Mouse (Mus musculus): ENCODE data around the gene Wdr11. TPM values are rescaled to one million over a fixed set of nuclear protein-coding genes. Genes with fewer than 3 reads are reported as not detected.

The Wdr11 gene
- polyA plus RNA-seq, 1 experiment from 2014 or later, result 31.4 TPM

GRCm38 (mm10) chr7:129657867-129658266 lies 66.2 kb downstream of the Wdr11 start:
- Histone ChIP-seq H3K9me3 (replicated peaks; ENCODE audit: control insufficient read depth, low read length) (no peaks in the 10 kb centered on the region), H3K4me3 (ENCODE audit: low read depth, low read length) (no peak overlapping the region), H3K9ac (ENCODE audit: low read depth, low read length) (no peak overlapping the region), H3K4me2 (no peak overlapping the region), H3K4me1 (ENCODE audit: control insufficient read depth, insufficient read depth, low read length) (no peaks in the 10 kb centered on the region), H3K36me3 (ENCODE audit: control insufficient read depth, insufficient read depth, low read length) (no peaks in the 10 kb centered on the region), H3K27me3 (ENCODE audit: control insufficient read depth, insufficient read depth, low read length) (no peaks in the 10 kb centered on the region), H3K27ac (ENCODE audit: low read depth, low read length) (no peak overlapping the region)
- no peak for ATAC-seq (replicated peaks; ENCODE audit: insufficient number of reproducible peaks, low FRiP score, low TSS enrichment)
- WGBS (ENCODE audit: insufficient replicate concordance), result 80% methylated on average over 8 of the region's 8 CpGs

DNA sequence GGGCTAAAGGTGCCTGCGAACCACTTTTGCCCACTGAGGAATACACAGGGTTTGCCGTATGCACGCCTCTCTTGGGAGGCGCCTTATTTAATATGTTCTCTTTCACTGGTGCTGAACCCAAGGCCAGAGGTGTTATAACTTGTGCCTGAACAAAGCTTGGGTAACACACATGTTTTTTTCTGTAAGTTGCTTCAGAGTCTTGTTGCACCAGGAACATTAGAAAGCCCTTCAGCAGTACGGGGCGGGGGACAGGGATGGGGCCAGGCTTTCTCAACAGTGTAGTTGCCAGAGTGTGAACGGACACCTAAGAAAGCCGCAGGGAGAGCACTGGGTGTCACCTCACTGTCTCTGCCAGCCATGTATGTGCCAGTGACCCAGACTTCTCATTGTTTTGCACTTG lies 68.1 kb downstream of the Wdr11 start:
- 84% methylated on average over 8 of the region's 8 CpGs for WGBS (ENCODE audit: insufficient replicate concordance)
- Histone ChIP-seq H3K27ac (ENCODE audit: low read depth, low read length) (no peak overlapping the region), H3K9ac (ENCODE audit: low read depth, low read length) (no peak overlapping the region), H3K4me3 (ENCODE audit: low read depth, low read length) (no peak overlapping the region), H3K4me1 (ENCODE audit: control insufficient read depth, insufficient read depth, low read length) (peaks cover 3% of the 10 kb centered on the region; the same call in 1 of the 2 replicates), H3K9me3 (replicated peaks; ENCODE audit: control insufficient read depth, low read length) (no peaks in the 10 kb centered on the region), H3K27me3 (ENCODE audit: control insufficient read depth, insufficient read depth, low read length) (no peaks in the 10 kb centered on the region), H3K4me2 (no peak overlapping the region), H3K36me3 (ENCODE audit: control insufficient read depth, insufficient read depth, low read length) (no peaks in the 10 kb centered on the region)
- ATAC-seq (replicated peaks; ENCODE audit: insufficient number of reproducible peaks, low FRiP score, low TSS enrichment), result no peak

GRCm38 (mm10) chr7:129660546-129660945 lies 68.9 kb downstream of the Wdr11 start:
- no peak overlapping the region for H3K9ac ChIP-seq (ENCODE audit: low read depth, low read length)
- H3K36me3 ChIP-seq (ENCODE audit: control insufficient read depth, insufficient read depth, low read length), result no peaks in the 10 kb centered on the region
- H3K4me3 ChIP-seq (ENCODE audit: low read depth, low read length), result no peak overlapping the region
- peaks cover 3% of the 10 kb centered on the region; the same call in 1 of the 2 replicates for H3K4me1 ChIP-seq (ENCODE audit: control insufficient read depth, insufficient read depth, low read length)
- ATAC-seq (replicated peaks; ENCODE audit: insufficient number of reproducible peaks, low FRiP score, low TSS enrichment), result no peak
- H3K27ac ChIP-seq (ENCODE audit: low read depth, low read length), result no peak overlapping the region
- no peak overlapping the region for H3K4me2 ChIP-seq
- H3K9me3 ChIP-seq (replicated peaks; ENCODE audit: control insufficient read depth, low read length), result no peaks in the 10 kb centered on the region
- WGBS (ENCODE audit: insufficient replicate concordance), result 89% methylated on average over 9 of the region's 9 CpGs
- H3K27me3 ChIP-seq (ENCODE audit: control insufficient read depth, insufficient read depth, low read length), result no peaks in the 10 kb centered on the region

DNA sequence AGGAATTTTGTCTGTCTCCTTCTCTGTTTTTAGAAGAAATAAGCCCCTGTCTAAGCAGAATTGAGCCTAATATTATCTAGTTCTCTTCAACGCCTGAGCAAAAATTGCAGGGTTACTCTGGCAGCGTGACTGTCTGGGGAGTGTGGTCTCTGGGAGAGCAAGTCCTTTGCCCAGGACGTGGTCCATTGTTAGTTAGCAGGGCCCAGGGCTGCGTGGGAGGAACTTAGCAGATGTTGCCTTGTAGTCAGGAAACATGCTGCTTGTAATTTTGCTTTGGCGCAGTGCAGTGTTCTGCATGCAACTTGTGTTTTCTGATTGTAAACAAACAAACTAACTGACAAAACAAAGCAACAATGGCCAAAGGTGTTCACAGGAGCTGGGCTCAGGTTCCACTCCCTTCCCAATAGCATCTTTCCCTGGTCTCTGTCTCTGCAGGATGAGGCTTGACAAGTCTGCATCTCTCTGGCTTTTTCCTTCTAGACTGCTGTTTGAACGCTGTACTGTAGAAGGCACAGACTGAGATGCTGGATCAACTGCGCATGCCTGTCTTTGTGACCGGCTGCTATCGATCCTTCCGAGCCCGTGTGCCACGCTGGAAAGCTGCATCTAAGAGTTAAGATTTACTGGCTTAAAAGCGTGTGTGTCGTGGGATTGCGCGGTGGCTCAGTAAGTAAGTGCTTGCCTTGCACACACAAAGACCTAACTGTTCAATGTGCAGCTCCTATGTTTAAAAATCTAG lies 70.6 kb downstream of the Wdr11 start:
- Histone ChIP-seq H3K27me3 (ENCODE audit: control insufficient read depth, insufficient read depth, low read length) (no peaks in the 10 kb centered on the region), H3K9me3 (replicated peaks; ENCODE audit: control insufficient read depth, low read length) (no peaks in the 10 kb centered on the region), H3K4me3 (ENCODE audit: low read depth, low read length) (no peak overlapping the region), H3K4me2 (no peak overlapping the region), H3K4me1 (ENCODE audit: control insufficient read depth, insufficient read depth, low read length) (peaks cover 3% of the 10 kb centered on the region; the same call in 1 of the 2 replicates), H3K27ac (ENCODE audit: low read depth, low read length) (no peak overlapping the region), H3K36me3 (ENCODE audit: control insufficient read depth, insufficient read depth, low read length) (no peaks in the 10 kb centered on the region), H3K9ac (ENCODE audit: low read depth, low read length) (no peak overlapping the region)
- WGBS (ENCODE audit: insufficient replicate concordance), result 76% methylated on average over 16 of the region's 16 CpGs
- no peak for ATAC-seq (replicated peaks; ENCODE audit: insufficient number of reproducible peaks, low FRiP score, low TSS enrichment)

DNA sequence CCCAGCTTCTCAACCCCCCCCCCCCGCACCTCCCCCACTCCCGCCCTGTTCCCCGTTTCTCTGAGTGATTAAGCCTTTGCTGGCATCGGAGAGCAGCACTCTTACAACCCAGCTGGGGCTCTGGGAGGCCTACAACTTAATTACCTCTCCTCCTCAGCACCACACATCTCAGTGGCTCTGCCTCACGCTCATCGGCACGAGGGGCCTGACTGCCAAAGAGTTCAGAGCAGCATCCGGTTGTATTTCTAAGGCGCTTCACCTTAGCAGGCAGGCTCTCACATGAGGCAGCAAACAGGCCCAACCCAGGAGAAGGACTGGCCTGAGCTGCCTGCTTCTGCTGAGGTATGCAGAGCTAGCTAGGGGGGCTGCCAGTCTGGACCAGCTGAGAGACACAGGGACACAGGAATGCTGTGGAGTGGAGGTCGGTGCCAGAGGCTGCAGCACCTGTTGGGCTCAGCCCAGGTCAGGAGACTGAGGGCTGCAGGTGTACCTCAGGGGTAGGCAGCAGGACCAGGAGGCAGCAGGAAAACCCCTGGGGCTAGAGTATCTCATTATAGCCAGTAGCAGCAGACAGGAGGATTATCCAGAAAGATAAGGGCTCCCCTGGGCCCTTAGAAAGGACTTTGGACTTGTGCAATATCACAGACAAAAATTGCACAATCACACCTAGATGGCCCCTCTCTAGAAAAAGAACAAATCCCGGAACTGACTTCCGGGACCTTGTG lies 72.3 kb downstream of the Wdr11 start:
- Histone ChIP-seq H3K36me3 (ENCODE audit: control insufficient read depth, insufficient read depth, low read length) (no peaks in the 10 kb centered on the region), H3K27ac (ENCODE audit: low read depth, low read length) (no peak overlapping the region), H3K27me3 (ENCODE audit: control insufficient read depth, insufficient read depth, low read length) (no peaks in the 10 kb centered on the region), H3K4me3 (ENCODE audit: low read depth, low read length) (no peak overlapping the region), H3K4me1 (ENCODE audit: control insufficient read depth, insufficient read depth, low read length) (peaks cover 3% of the 10 kb centered on the region; the same call in 1 of the 2 replicates), H3K9ac (ENCODE audit: low read depth, low read length) (no peak overlapping the region), H3K9me3 (replicated peaks; ENCODE audit: control insufficient read depth, low read length) (no peaks in the 10 kb centered on the region), H3K4me2 (no peak overlapping the region)
- WGBS (ENCODE audit: insufficient replicate concordance), result 24% methylated on average over 12 of the region's 12 CpGs
- no peak for ATAC-seq (replicated peaks; ENCODE audit: insufficient number of reproducible peaks, low FRiP score, low TSS enrichment)

DNA sequence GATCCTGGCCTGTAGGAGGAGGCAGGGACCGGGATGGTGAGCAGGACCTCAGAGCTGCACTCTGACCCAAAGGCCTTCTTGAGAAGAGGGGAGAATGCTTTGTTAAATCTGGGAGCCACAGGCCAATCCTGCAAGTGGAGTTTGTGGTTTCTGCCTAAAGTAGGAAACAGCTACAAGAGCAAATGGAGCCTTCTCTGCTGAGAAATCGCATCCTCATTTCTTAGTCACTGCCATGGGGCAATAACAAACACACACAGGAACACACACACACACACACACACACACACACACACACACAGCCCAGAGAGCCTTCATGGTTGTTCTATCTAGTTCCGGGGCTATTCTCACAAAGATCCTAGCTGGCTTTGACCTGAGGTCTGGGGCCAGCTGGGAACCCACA lies 73.7 kb downstream of the Wdr11 start:
- no peaks in the 10 kb centered on the region for H3K9me3 ChIP-seq (replicated peaks; ENCODE audit: control insufficient read depth, low read length)
- H3K27me3 ChIP-seq (ENCODE audit: control insufficient read depth, insufficient read depth, low read length), result no peaks in the 10 kb centered on the region
- WGBS (ENCODE audit: insufficient replicate concordance), result 77% methylated on average over 3 of the region's 3 CpGs
- no peak overlapping the region for H3K9ac ChIP-seq (ENCODE audit: low read depth, low read length)
- H3K36me3 ChIP-seq (ENCODE audit: control insufficient read depth, insufficient read depth, low read length), result no peaks in the 10 kb centered on the region
- H3K4me1 ChIP-seq (ENCODE audit: control insufficient read depth, insufficient read depth, low read length), result peaks cover 3% of the 10 kb centered on the region; the same call in 1 of the 2 replicates
- no peak overlapping the region for H3K27ac ChIP-seq (ENCODE audit: low read depth, low read length)
- no peak for ATAC-seq (replicated peaks; ENCODE audit: insufficient number of reproducible peaks, low FRiP score, low TSS enrichment)
- no peak overlapping the region for H3K4me2 ChIP-seq
- no peak overlapping the region for H3K4me3 ChIP-seq (ENCODE audit: low read depth, low read length)

DNA sequence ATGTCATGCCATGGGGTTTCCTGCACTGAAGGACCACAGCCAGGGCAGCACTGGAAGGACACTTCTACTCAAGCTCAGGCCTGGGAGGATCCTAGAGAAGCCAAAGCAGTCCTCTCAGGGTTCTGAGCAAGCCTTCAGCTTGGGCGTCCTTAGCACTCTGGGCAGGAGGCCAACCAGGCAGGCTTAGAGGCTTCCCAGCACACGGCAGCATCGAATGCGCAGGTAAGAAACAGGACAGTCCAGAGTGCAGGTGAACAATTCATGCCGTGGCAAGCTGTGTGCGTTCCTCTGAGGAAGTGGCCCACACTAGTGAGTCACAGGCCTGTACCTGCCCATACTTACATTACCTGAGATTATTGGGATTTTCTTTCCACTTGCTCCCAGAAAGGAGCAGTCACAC lies 74.3 kb downstream of the Wdr11 start:
- Histone ChIP-seq H3K9ac (ENCODE audit: low read depth, low read length) (no peak overlapping the region), H3K27me3 (ENCODE audit: control insufficient read depth, insufficient read depth, low read length) (no peaks in the 10 kb centered on the region), H3K36me3 (ENCODE audit: control insufficient read depth, insufficient read depth, low read length) (no peaks in the 10 kb centered on the region), H3K9me3 (replicated peaks; ENCODE audit: control insufficient read depth, low read length) (no peaks in the 10 kb centered on the region), H3K4me1 (ENCODE audit: control insufficient read depth, insufficient read depth, low read length) (peaks cover 3% of the 10 kb centered on the region; the same call in 1 of the 2 replicates), H3K27ac (ENCODE audit: low read depth, low read length) (no peak overlapping the region), H3K4me2 (no peak overlapping the region), H3K4me3 (ENCODE audit: low read depth, low read length) (no peak overlapping the region)
- 94% methylated on average over 6 of the region's 6 CpGs for WGBS (ENCODE audit: insufficient replicate concordance)
- ATAC-seq (replicated peaks; ENCODE audit: insufficient number of reproducible peaks, low FRiP score, low TSS enrichment), result no peak

GRCm38 (mm10) chr7:129666526-129666925 lies 74.9 kb downstream of the Wdr11 start:
- no peak overlapping the region for H3K4me2 ChIP-seq
- no peak overlapping the region for H3K27ac ChIP-seq (ENCODE audit: low read depth, low read length)
- no peaks in the 10 kb centered on the region for H3K27me3 ChIP-seq (ENCODE audit: control insufficient read depth, insufficient read depth, low read length)
- WGBS (ENCODE audit: insufficient replicate concordance), result 79% methylated on average over 2 of the region's 2 CpGs
- H3K4me1 ChIP-seq (ENCODE audit: control insufficient read depth, insufficient read depth, low read length), result peaks cover 3% of the 10 kb centered on the region; the same call in 1 of the 2 replicates
- H3K36me3 ChIP-seq (ENCODE audit: control insufficient read depth, insufficient read depth, low read length), result no peaks in the 10 kb centered on the region
- no peak overlapping the region for H3K4me3 ChIP-seq (ENCODE audit: low read depth, low read length)
- no peaks in the 10 kb centered on the region for H3K9me3 ChIP-seq (replicated peaks; ENCODE audit: control insufficient read depth, low read length)
- H3K9ac ChIP-seq (ENCODE audit: low read depth, low read length), result no peak overlapping the region
- no peak for ATAC-seq (replicated peaks; ENCODE audit: insufficient number of reproducible peaks, low FRiP score, low TSS enrichment)
